Mouse (Mus musculus) granulocyte monocyte progenitor cell, adult 5-6 weeks (primary cell): ENCODE measurements around the gene Gm20835. TPM values are rescaled to one million over a fixed set of nuclear protein-coding genes. Genes with fewer than 3 reads are reported as not detected.
"Not testable (repeated sequence)": the region's sequence is repeated elsewhere in the genome, so short reads cannot be mapped to it uniquely, and the experiment has no call there.

Experiments
- ATAC-seq: replicated peaks from 2 replicates; pipeline ENCODE4 v1.8.0; 2016; ENCODE audit warnings: mild to moderate bottlenecking, moderate TSS enrichment, inconsistent platforms; ENCODE audit not compliant: poor library complexity, severe bottlenecking
- total RNA-seq, 2 experiments: library from RNA; stranded (forward) in 1 of 2; stranded (reverse) in 1 of 2; fragments of 200-712, 200-1000 nt in 1 of 2; fragments of >200 nt in 1 of 2; fragmentation: Nextera tagmentation in 1 of 2; gene quantifications; 2 replicates each; pipeline ENCODE4 v1.2.3; 2014 to 2017

The Gm20835 gene
- total RNA-seq (2014; fragmentation: Nextera tagmentation) = not detected in 2 replicates
- total RNA-seq (2017) = not detected in 2 replicates

DNA sequence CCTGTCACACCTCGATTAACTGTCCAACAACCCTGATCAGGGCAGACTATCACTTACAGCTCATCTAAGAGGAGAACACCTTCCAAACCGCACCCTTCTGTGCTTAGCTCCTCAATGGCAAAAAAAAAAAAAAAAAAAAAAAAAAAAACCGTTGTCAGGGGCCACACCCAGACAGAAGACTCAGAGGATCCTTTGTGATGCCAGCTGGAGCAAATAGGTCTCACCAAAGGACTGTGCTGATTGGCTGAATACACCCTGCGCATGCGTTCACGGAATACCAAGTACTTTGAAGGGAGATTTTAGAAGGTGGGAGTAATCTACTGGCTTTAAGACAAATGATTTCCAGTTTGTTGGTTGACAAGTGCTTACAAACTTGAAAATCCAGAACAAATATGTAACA, at the start of gene Gm20835:
Gm20835 (minus strand) TSS at position 101 of the 400 bp plus-strand sequence.
- ATAC-seq = not testable (repeated sequence)
